Mouse (Mus musculus) stomach, postnatal 0 days (tissue): ENCODE measurements around the gene Cntd1. TPM values are rescaled to one million over a fixed set of nuclear protein-coding genes. Genes with fewer than 3 reads are reported as not detected.

ENCODE experiments used
- ATAC-seq: fragments of 200-750 bp; cut with Nextera tagmentation; 2 replicates; pipeline ENCODE4 v1.8.0; 2017; ENCODE audit not compliant: low FRiP score, low TSS enrichment
- DNase-seq: peaks from one replicate; pipeline ENCODE4 v3.0.0-alpha.2; 2016; ENCODE audit warnings: low spot score
- H3K27ac ChIP-seq: fragments of 300-500 bp; sonication (generic); replicated peaks from 2 replicates; pipeline ENCODE4 v1.5.1; 2014; ENCODE audit warnings: mild to moderate bottlenecking, control low read depth
- H3K27me3 ChIP-seq: fragments of 300-500 bp; sonication (generic); 2 replicates; pipeline ENCODE4 v1.6.1; 2014; ENCODE audit warnings: low read length; ENCODE audit not compliant: control insufficient read depth, insufficient read depth
- H3K36me3 ChIP-seq: fragments of 300-500 bp; sonication (generic); 2 replicates; pipeline ENCODE4 v1.6.1; 2014; ENCODE audit warnings: low read length, mixed read lengths; ENCODE audit not compliant: control insufficient read depth, insufficient read depth
- H3K4me1 ChIP-seq: fragments of 300-500 bp; sonication (generic); replicated peaks from 2 replicates; pipeline ENCODE4 v1.6.1; 2014; ENCODE audit warnings: antibody characterized with exemption; ENCODE audit not compliant: control insufficient read depth, insufficient read depth
- H3K4me2 ChIP-seq: fragments of 300-500 bp; sonication (generic); replicated peaks from 2 replicates; pipeline ENCODE4 v1.6.1; 2014; ENCODE audit warnings: low read depth, mild to moderate bottlenecking, control low read depth, moderate library complexity
- H3K4me3 ChIP-seq: fragments of 300-500 bp; sonication (generic); 2 replicates; pipeline ENCODE4 v1.5.1; 2014; ENCODE audit warnings: low read depth, low read length, control low read depth
- H3K9ac ChIP-seq: fragments of 300-500 bp; sonication (generic); 2 replicates; pipeline ENCODE4 v1.6.1; 2014; ENCODE audit warnings: mild to moderate bottlenecking, low read length, control low read depth, mixed read lengths
- H3K9me3 ChIP-seq: fragments of 300-500 bp; sonication (generic); 2 replicates; pipeline ENCODE4 v1.6.1; 2016; ENCODE audit warnings: low read length; ENCODE audit not compliant: control insufficient read depth
- CTCF ChIP-seq: IDR thresholded peaks from 2 replicates; pipeline ENCODE4 v1.5.1; 2016; ENCODE audit warnings: antibody characterized with exemption, low read depth, mild to moderate bottlenecking, moderate library complexity
- EP300 ChIP-seq: optimal IDR thresholded peaks from 2 replicates; pipeline ENCODE3; 2016; ENCODE audit warnings: antibody characterized with exemption
- WGBS: fragments of 180-500 bp; shearing (Covaris S2); extraction: QIAGEN DNeasy Blood & Tissue Kit; methylation state at CpG from one replicate; pipeline ENCODE4 v1.1.7; 2014; 5-methylcytosine and 5-hydroxymethylcytosine counted together
- polyA plus RNA-seq: library from polyadenylated mRNA; unstranded; fragments of >200 nt; fragmentation: Nextera tagmentation; extraction: Ambion mirVana; gene quantifications from 2 replicates; pipeline ENCODE4 v1.2.1, GENCODE M21; 2015

Cntd1 gene
- polyA plus RNA-seq, 1 experiment from 2014 or later = 0.33 TPM

DNA sequence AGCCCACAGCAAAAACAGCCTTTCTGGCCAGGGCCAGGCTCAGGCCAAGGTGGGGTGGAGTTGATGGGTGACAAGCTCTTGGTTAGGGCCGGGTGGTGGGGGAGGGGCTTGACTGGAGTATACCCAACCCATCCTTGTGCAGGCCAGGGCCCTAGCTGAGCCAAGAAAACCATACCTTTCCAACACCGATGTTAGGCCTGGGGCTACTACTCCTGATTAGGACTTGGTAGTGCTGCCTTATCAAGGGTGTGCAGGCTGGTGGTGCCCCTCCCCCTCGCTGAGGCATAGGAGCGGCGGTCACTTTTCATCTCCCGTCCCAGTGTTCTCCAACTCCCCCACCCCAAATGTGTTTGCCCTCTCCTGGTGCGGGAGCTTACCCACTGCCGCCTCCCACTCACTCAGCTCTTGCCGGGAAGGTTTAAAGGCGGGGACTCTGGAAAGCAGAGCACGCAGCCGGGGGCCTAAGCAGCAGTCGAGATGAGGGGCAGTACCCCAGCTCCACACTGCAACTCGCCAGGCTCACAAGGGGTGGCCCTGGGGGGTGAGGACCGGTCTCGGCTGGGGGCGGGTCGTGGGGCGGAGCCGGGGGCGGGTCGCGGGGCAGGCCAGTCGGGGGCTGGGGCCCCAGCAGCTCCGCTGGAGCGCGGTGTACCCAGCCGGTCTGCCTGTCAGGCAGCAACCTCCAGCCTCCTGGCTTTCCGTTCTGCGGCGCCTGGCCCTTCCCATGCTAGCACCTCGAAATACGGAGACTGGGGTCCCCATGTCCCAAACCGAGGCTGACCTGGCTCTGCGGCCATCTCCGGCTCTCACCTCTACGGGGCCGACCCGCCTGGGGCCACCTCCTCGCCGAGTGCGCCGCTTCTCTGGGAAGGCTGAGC lies 18.6 kb upstream of the Cntd1 start, which contains the start of gene Wnk4:
Wnk4 (plus strand) TSS at position 620 of the 878 bp plus-strand sequence.
- peak; percentile 86 for DNase-seq
- H3K4me3 ChIP-seq = peak within 1 kb of the TSS; percentile 65
- H3K27ac ChIP-seq = peak within 1 kb of the TSS; percentile 83
- no peak for TF ChIP-seq CTCF
- H3K9ac ChIP-seq = peak within 1 kb of the TSS; percentile 83
- no peaks in the 10 kb centered on the region for H3K27me3 ChIP-seq
- ATAC-seq = peak; percentile 68
- peak within 1 kb of the TSS; percentile 69 for H3K4me2 ChIP-seq
- WGBS = under 1% methylated on average over 41 of the region's 43 CpGs
- no peaks in the 10 kb centered on the region for H3K9me3 ChIP-seq
- no peaks in the 10 kb centered on the region; the same call in 1 of the 2 replicates for H3K4me1 ChIP-seq
- peaks cover 2% of the 10 kb centered on the region; the same call in 1 of the 2 replicates for H3K36me3 ChIP-seq

- H3K4me1 ChIP-seq = no peaks in the 10 kb centered on the region; the same call in 1 of the 2 replicates
- TF ChIP-seq EP300 = no peak
- TF ChIP-seq CTCF = no peak
- peak overlapping the region; percentile 83 for H3K9ac ChIP-seq
- DNase-seq = no peak
- H3K4me2 ChIP-seq = peak overlapping the region; percentile 69
- peaks cover 2% of the 10 kb centered on the region; the same call in 1 of the 2 replicates for H3K36me3 ChIP-seq
- peak overlapping the region; percentile 83 for H3K27ac ChIP-seq
- ATAC-seq = no peak
- 1% methylated on average over 30 of the region's 30 CpGs for WGBS
- H3K9me3 ChIP-seq = no peaks in the 10 kb centered on the region
- H3K4me3 ChIP-seq = peak overlapping the region; percentile 65
- H3K27me3 ChIP-seq = no peaks in the 10 kb centered on the region
Observed at GRCm38 (mm10) chr11:101260826-101261380, 17.9 kb upstream of the Cntd1 start.

DNA sequence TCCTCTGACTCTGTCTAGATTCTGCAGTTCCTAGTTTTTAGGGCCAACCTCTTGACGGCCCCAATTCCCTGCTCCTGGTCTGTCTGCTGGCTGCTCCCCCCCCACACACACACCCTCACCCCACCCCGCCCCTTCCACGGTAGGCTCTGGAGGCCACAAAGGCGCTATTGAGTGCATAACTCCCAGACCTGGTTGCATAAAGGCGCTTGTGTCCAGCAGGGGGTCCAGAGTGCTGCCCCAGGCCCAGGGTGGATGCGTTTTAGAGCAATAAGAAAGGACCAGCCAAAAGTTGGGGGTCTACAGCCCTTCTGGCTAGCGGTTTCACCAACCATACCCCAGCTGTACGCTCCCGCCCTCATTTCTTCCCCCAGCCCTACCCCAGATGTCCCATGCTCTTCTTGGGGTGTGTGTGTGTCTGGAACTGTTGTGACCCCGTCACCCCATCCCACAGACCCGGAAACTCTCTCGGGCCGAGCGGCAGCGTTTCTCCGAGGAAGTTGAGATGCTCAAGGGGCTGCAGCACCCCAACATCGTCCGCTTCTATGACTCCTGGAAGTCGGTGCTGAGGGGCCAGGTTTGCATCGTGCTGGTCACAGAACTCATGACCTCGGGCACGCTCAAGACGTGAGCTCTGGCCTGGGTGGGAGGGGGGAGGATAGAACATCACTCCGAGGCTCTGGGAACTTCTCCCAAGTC lies 16.4 kb upstream of the Cntd1 start:
- peak overlapping the region; percentile 69 for H3K4me2 ChIP-seq
- TF ChIP-seq CTCF (peak; percentile 43), EP300 (no peak)
- 11% methylated on average over 24 of the region's 24 CpGs for WGBS
- no peaks in the 10 kb centered on the region; the same call in 1 of the 2 replicates for H3K4me1 ChIP-seq
- H3K4me3 ChIP-seq = peak overlapping the region; percentile 65
- H3K27me3 ChIP-seq = no peaks in the 10 kb centered on the region
- no peak overlapping the region; the same call in 1 of the 2 replicates for H3K27ac ChIP-seq
- DNase-seq (peak; percentile 70), ATAC-seq (0 out of 2 replicates have a peak, but pooled peaks have one; percentile 21)
- peaks cover 2% of the 10 kb centered on the region; the same call in 1 of the 2 replicates for H3K36me3 ChIP-seq
- H3K9ac ChIP-seq = peak overlapping the region; percentile 23
- H3K9me3 ChIP-seq = no peaks in the 10 kb centered on the region

DNA sequence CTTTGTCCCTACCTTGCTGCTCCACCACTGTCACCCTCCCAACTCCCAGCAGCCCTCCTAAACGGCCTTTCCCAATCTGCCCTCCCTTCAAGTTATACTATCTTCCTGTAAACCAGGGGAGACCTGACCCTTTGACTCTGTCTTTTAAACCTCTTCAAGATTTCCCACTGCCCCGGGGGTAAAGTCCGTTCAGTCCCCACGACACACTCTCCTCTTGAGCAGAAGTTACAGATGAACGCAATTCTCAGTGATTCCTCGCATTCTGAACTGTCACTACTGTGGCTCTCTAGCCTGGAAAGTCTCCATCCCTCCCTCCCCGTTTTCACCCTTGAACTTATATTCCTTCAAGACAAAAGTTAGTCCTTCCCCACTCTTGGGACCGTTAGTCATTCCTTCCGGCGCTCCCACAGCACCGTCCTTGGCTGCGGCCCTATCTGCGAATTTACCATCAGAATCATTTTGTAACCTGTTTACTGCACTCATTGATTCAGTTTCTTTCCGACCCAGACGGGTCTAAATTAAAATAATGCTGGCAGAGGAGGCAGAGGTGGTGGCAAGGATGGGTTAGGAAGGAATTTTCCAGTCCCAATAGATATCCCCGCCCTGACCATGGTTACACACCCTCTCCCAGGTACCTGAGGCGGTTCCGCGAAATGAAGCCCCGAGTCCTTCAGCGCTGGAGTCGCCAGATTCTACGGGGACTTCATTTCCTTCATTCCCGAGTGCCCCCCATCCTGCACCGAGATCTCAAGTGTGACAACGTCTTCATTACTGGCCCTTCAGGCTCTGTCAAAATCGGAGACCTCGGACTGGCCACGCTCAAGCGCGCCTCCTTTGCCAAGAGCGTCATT lies 15.4 kb upstream of the Cntd1 start:
- ATAC-seq (no peak), DNase-seq (no peak)
- Histone ChIP-seq H3K4me3 (no peak overlapping the region), H3K36me3 (no peaks in the 10 kb centered on the region), H3K4me1 (no peaks in the 10 kb centered on the region), H3K27ac (no peak overlapping the region), H3K27me3 (no peaks in the 10 kb centered on the region), H3K9me3 (no peaks in the 10 kb centered on the region), H3K9ac (no peak overlapping the region), H3K4me2 (no peak overlapping the region)
- TF ChIP-seq CTCF (no peak), EP300 (no peak)
- WGBS = 44% methylated on average over 32 of the region's 32 CpGs

GRCm38 (mm10) chr11:101263989-101264280 lies 14.9 kb upstream of the Cntd1 start:
- no peak overlapping the region for H3K4me2 ChIP-seq
- no peak overlapping the region for H3K9ac ChIP-seq
- H3K4me1 ChIP-seq = no peaks in the 10 kb centered on the region
- no peaks in the 10 kb centered on the region for H3K36me3 ChIP-seq
- WGBS = 54% methylated on average over 3 of the region's 3 CpGs
- DNase-seq (no peak), ATAC-seq (no peak)
- no peaks in the 10 kb centered on the region for H3K27me3 ChIP-seq
- TF ChIP-seq EP300 = no peak
- no peak for TF ChIP-seq CTCF
- no peak overlapping the region for H3K4me3 ChIP-seq
- H3K27ac ChIP-seq = no peak overlapping the region
- no peaks in the 10 kb centered on the region for H3K9me3 ChIP-seq
